Mouse (Mus musculus) bone marrow, adult 2 months (tissue): ENCODE measurements around the gene Fars2.

Experiments used
- CTCF ChIP-seq: fragments of 200-500 bp; IDR thresholded peaks from 2 replicates; pipeline ENCODE4 v1.5.1; 2011; ENCODE audit warnings: low read length, control low read depth; ENCODE audit not compliant: control insufficient read depth, insufficient read depth
- POLR2A ChIP-seq: fragments of 200-500 bp; IDR thresholded peaks from 2 replicates; pipeline ENCODE4 v1.6.1; 2011; ENCODE audit warnings: low read depth, mild to moderate bottlenecking, control low read depth, low read length, borderline replicate concordance; ENCODE audit not compliant: control insufficient read depth

DNA sequence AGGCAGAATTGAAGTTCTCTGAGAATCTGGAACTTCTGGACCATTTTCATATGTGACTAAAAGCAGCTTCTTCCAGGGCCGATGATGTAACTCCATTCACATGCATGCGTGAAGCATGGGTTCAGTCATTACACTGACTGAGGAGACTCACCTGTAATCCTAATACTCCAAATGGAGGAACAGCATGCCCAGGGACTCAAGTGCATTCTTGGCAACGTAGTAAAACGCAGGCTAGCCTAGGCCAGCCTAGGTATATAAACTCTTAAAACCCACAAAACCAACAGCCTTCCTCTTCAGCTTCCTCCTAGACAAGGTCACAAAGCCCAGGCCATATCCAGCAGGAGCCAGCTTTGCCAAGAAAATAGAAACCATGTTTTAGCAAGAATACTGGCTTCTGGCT is 57.6 kb downstream of the Fars2 start:
- TF ChIP-seq CTCF (no peak), POLR2A (no peak)
